Mouse (Mus musculus) urinary bladder, adult 18-20 months (tissue): ENCODE measurements around the gene Adssl1.

Experiments
- DNase-seq, 2 experiments: peaks; one replicate each; pipeline ENCODE4 v3.0.0; 2022; ENCODE audit warnings: low spot score in 2 of 2, mixed read lengths in 2 of 2

The Adssl1 gene

DNA sequence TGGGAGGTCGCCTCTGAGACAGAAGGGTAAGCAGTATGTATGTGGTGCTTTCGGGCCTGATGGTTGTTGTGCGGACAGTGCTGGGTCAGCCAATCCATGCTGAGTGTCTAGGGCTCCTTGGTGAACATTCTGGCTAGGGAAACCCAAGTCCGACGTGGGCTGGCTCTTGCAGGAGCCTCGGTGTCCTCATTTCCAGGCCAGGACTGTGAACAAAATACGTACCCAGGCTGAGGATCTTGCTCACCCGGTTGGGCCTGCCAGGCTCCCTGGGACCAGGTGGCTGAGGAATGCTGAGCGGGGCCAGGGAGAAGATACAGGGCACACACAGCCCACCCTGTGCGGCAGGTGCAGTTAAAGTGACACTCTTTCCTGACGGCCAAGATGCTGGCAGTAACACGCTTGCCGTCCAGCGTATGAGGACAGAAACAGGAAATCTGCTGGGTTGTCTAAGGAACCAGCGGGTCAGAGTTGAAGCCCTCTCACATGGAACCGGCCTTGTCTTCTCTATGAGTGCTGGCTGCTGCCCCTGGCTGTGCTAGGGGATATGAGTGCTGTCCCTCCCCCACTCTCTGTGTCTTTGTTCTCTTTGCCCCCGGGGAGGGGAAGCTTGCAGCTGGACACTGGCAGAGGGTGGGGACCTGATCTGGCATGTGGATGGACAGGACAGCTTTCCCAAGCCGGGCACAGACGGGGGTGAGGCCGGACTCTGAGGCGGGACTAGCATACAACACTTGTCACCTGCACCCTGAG is 26.7 kb upstream of the Adssl1 start:
- DNase-seq = peak; percentile 43 to 49

DNA sequence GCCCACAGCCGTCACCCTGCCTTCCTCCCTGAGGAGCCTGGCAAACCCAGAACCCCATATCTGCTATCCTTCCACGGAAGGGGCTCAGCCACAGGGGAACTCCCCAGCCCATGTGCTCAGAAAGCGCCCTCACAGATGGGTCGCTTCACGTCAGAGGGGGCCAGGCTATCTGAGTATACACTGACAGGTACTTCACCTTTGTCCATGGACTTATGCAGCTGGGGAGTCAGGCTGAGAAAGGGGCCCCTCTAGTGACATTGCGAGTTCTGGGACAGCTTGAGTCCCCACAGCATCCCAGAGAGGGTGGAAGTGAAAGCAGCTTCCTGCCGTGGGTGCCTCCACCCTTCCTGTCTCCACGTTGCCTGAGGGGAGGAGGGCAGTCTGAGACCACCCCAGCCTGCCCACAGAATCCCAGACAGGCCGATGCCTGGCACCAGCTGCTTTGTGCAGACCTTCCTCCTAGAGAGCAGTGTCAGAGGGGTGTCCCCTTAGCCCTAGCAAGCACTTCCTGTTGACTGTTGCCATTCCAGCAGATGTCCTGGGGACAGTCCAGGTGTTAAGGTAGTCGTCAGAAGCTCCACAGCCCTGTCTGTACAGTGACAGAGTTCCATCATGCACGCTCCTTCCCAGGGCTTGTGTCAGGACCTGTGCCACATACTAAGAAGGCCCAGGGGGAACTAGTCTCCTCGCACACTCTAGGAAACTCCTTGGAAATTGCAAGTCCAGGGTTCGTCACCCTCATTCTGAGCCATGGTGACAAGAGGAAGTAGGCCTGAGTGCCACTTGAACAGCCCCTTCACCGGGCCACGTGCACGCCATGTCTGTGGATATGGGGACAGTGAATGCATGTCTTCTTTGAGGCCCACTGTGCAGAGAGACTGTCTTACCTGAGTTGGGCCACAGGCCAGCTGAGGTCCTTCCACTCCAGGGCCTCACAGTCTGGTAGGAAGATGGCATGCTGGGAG is 25.6 kb upstream of the Adssl1 start:
- no peak for DNase-seq

DNA sequence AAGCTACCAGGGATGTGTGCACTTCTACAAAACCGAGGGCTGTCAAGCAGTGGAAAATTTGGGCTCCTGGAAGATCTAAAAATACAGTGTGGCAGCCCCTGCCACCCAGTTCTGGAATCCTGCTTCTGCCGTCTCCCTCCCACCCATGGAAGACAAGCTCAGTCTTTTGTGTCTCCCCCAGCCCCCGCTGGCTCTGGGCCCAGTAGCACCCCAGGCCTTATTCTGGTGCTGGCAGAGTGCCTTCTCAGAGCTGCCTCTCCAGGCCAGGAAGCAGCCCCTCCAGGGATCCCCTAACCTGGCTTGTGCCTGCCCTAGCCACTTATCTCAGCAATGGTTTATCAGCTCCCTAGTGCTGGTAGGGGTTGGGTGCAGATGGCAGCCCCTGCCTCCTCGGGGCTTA is 24.9 kb upstream of the Adssl1 start:
- no peak for DNase-seq

DNA sequence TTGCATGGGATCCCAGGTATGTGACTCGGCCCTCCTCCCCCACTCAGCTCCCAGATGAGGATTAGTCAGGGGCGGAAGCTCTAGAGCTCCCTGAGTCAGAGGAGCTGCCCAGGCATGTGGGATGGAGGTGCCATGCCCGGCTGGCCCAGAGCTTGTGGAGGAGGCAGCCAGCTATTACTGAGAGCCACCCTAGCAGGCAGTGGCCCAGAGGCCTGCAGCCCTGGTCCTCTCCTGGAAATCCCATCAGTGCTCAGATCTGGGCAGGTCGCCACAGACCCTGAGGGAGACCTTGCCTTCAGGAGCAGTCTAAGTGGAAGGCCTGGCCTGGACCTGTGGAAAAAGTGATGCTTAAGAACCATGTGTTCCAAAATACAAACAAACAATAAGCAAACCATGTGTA is 24.2 kb upstream of the Adssl1 start:
- DNase-seq = peak; percentile 58 to 76

DNA sequence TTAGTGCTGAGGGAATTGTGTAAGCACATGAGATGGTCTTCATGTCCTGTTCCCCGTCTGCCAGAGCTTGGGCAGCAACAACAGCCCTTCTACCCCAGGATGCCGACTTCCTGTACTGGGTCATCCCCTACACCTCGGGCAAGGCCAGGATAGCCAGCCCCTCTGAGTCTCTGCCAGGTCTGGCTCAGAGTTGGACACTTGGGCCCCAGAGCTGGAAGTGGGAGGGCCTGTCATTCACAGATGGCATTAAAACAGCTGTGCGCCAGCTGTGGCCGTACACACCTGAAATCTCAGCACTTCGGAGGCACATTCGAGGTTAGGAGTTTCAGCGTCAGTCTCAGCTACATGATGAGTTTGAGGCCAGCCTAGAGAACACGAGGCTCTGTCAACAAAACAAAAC is 23.4 kb upstream of the Adssl1 start:
- DNase-seq = no peak

DNA sequence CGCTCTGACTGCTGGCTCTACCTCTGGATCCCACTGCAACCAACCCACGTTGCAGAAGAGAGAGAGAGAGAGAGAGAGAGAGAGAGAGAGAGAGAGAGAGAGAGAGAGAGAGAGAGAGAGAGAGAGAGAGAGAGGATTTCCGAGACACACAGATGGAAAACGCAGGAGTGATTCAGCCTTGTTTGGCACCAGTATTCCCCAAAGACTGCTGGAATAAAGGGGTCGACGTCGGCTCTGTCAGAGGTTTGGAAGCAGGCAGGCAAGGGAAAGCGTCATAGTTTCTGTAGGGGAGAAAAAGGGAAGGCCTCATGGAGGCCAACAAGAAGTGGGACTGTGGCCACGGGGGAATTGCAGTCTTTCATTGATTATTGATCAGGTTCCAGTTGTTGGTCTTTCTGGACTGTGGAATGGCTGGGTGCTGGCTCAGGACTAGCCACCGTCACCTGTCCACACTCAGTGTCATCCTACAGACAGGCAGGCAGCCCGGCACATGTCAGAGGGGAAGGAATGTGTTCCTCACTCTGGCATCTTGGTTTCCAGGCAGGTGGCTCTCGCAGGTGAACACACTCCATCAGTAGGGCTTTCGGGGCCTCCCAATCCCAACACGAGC is 22.8 kb upstream of the Adssl1 start:
- DNase-seq = no peak

DNA sequence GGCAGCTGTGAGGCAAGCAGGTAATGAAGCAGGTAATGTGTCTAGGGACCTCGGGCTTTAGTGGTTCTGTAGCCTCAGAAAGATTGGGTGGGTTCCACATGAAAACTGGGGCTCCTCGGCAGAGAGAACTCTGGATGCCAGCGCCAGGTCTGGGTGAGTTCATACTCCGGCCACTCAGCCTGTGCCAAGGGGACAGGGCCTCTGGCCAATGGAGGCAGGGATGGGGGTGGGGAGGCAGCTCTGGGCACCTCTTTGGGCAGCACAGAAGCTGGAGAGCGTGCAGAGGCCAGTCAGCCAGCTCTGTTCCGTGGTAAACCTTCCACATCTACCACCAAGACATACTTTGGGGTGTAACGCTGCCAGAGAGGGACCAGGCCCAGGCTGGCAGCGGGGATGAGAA is 22.2 kb upstream of the Adssl1 start:
- DNase-seq = no peak

DNA sequence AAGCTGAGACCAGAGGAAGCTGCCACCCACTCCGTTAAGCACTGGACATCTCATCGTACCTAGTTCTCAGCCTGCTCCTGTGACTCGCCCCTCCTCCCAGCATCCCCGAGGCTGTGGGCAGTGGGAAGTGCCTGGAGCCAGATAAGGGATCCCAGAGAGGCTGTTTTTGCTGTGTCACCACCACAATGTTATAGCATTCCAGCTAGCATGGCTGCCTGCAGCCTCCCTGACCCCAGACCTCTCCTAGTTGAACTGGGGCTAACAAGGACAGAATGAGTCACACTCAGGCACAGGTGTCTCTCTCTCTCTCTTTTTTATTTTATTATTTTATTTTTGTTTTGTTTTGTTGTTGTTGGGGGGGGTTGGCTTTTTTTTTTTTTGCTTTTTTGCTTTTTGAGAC is 20.6 kb upstream of the Adssl1 start:
- no peak for DNase-seq

DNA sequence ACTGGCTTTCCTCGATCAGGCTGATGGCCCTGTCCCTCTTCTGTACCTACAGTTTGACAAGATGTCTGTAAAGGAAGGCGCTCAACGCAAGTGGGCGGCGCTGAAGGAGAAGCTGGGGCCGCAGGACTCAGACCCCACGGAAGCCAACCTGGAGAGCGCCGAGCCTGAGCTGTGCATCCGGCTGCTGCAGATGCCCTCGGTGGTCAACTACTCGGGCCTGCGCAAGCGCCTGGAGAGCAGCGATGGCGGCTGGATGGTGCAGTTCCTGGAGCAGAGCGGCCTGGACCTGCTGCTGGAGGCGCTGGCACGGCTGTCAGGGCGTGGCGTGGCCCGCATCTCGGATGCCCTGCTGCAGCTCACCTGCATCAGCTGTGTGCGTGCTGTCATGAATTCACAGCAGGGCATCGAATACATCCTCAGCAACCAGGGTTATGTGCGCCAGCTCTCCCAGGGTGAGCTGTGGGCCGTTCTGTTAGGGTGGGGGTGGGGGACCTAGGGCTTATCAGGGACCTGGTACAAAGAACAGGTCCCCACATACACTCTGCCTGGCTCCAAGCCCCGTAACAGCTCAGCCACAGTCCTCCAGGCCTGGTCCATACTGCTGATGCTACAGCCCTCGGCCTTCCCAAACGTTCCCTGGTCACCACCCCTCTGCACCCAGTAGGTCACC is 19.8 kb upstream of the Adssl1 start:
- no peak for DNase-seq

DNA sequence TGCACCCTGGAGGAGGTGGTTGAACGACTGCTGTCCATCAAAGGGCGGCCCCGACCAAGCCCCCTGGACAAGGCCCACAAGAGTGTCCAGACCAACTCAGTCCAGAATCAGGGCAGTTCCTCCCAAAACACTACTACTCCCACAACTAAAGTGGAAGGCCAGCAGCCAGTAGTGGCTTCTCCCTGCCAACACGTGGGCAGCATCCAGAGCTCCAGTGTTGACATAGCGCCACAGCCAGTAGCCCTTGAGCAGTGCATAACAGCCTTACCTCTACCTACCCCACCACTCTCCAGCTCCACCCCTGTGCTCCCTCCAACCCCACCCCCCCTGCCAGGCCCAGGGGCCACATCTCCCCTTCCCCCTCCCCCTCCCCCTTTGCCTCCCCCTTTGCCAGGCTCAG is 15.8 kb upstream of the Adssl1 start:
- no peak for DNase-seq

DNA sequence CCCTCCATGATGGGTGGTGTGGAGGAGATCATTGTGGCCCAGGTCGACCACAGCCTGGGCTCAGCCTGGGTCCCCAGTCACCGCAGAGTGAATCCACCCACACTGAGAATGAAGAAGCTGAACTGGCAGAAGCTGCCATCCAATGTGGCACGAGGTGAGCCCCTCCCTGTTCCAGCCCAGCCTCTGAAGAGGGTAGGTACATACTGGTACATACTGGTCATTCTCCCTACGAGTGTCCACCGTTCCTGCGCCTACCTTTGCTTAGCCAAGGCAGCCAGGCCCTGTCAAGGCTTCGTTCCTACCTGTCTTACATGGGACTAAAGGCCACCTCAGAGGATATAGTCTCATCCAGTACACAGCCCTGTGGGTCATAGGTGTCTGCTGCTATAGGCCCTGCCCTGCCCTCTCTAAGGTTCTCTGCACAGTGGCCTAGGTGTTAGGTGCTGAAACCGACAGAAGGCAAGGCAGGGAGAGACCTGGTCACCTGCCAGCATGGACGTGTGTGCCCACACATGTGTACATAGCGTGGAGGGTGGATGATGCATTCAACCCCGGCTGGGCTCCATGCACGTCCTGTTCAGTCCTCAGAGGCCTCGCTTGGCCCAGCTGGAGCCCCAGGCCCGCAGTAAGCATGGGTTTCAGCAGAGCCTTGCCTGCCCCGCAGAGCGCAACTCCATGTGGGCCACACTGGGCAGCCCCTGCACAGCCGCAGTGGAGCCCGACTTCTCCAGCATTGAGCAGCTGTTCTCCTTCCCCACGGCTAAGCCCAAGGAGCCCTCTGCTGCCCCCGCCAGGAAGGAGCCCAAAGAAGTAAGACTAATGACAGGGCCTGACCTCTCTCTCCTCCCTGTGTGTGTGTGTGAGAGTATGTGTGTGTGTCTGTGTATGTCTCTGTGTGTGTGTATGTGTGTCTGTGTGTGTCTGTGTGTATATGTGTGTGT is 14.9 kb upstream of the Adssl1 start:
- no peak for DNase-seq

DNA sequence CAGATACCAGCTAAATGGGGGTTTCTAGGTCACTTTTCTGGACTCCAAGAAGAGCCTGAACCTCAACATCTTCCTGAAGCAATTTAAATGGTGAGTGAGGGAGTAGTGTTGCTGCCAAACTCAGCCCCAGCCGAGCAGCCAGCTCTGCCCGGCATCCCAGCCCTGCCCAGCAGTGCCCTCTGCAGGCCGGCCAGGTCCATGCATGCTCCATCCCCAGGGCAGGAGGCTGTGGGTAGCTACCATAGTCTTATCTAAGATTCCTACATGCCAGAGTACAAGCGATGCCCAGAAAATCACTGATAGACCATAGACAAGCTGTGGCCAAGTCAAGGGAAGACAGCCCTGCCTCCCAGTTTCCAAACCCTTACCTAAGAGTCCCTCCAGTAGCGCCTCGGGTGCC is 14.1 kb upstream of the Adssl1 start:
- peak; percentile 58 to 60 for DNase-seq

DNA sequence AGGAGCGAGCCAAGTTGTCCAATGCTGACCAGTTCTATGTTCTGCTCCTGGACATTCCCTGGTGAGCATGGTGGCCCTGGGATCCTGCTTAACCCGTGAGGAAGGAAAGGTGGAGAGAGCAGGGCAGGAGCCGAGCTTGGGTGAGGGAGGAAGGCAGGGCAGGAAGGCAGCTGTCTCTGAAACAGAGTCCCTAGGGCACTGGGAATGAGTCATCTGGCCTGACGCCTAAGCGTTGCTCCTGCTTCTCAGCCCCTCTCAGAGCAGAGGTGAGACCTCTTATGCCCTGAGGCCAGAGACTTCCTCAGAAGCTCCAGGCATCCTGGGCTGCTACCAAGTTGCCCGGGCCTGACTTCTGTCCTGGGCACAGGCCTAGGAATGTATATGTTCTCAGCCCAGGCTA is 12.8 kb upstream of the Adssl1 start:
- DNase-seq = no peak

DNA sequence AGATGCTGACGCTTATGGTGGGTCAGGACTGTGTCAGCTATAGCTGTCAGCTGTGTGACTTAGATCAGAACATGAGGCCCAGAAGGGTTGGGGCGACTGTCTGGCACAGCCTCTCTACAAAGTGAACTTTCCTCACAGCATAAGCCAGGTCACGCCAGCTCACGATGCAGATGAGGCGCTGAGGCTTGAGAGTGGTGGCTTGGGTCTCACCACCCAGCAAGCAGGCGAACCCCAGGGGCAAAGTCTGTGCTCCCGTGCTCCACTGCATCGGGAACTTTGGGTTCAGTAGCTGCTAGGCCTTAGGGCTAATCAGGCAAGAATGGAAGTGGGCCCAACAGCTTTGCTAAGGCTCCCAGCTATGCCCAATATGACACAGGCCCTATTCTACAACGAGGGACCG is 10.8 kb upstream of the Adssl1 start:
- no peak for DNase-seq

DNA sequence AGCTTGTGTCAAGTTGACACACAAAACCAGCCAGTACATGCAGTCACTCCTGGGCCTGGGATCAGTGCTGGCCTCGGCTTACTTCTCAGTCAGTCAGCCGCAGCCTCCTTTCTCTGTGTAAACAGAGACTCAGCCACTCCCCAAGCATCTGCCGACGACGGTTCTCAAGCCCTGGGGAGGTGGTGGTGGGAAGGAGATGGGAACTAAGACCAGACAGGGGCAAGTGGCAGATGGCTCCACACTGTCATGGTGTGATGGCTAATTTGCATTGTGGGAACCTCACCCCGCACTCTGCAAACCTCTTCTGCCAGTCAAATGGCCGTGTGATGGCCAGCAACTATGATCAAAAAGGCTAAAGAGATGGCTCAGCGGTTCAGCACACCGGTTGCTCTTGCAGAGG is 3.2 kb upstream of the Adssl1 start:
- DNase-seq = no peak

DNA sequence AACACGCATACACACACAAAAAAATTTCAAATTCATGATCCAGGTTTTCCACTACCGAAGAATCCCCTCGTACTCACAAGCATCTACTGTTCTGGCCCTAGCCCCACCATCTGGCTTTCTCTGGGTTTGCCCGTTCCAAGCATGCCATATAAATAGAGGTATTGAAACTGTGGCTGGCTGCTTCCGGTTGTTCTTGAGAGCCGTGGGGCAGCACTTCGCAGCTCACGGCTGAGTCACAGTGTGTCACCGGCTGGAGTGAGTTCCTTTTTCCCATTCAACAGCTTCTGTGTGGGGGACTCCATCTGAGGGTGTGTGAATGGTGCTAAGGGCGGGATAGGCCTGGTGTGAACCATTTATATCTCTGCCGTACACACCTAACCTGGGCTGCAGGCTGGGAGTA is 2.7 kb upstream of the Adssl1 start:
- DNase-seq = no peak

DNA sequence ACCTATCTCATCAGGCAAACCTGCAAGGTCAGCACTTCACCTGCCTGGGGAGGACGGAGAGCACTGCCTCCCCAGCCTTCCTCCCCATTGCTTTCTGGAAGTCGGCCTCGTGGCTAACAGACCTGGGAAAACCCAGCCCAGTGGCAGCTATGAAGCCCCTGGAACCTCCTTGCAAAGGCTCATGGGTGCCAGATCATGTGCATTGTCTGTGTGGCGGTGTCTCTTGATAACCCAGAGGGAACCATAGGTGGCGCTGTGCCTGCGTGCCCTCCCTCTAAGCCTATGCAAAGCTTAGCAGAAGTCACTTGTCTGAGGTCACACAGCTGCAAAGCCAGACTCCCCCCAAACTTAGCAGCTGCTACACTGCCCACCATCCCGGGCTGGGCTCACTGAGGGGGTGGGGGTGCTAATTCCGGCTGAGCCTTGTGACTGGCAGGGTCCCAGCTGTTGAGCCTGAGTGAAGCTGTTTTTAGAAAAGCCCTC is 1.9 kb upstream of the Adssl1 start:
- DNase-seq = no peak

DNA sequence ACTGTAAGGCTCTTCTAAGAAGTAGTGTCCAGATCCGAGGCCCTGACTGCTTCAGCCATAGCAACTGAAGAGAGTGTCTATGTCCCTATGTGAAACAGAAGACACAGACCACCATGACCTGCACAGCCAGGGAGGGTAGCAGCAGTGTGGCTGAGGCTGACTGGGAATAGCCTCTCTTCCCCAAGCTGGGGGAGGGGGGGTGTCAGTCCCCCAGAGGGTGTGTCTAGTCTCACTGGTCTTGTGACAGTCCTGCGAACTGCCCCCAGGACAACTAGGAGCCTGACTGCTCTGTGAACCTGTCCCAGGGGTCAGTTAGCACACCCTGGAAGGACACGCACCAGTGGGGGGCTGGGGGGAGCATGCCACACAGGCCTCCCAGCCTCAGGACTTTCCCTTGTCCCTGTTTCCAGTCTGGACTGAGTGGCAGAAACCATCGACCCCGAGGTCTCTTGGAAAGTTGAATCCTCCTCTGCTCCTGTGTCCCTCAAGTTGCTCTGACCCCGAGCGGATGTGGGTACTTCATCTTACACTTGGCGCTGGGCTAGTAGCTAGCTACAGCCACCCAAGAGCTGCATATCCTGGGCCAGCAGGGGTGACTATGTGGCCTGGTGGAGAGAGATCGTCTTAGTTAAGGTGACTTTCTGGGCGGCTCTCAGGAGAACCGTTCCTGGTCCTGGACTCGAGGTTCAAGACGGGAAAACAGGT is 712 bp upstream of the Adssl1 start:
- no peak for DNase-seq

DNA sequence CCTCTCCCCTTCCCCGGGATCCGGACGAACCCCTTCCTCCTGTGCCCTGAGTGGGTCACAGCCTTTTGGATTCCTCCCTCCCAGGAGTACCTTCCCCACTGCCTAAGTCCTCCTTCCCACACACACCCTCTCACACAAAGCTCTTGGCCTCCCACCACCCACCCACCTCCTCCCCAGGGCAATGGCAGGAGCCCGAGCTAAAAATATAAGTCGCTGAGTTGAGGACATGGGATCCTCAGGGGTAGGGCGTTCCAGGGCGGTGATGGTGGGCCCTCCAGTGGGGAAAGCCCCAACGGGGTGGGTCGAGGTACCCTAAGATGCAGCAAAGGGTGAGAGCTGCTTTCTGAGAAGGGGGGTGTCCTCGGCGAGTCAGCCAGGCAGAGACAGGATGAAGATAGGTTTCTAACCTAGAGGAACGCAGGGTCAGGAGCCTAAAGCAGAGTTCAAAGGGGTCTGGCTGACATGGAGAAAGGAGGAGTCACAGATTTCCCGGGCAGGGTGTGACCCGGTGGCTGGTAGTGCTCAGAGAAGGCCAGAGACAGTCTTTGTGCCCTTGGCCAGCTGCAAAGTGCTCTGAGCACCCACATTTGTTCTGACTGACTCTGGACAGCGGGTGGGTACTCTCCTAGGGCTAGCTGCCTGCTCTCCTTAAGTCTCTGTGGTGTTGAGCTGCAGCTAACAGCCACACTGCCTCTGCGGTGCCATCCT is 663 bp downstream of the Adssl1 start:
- DNase-seq = no peak

DNA sequence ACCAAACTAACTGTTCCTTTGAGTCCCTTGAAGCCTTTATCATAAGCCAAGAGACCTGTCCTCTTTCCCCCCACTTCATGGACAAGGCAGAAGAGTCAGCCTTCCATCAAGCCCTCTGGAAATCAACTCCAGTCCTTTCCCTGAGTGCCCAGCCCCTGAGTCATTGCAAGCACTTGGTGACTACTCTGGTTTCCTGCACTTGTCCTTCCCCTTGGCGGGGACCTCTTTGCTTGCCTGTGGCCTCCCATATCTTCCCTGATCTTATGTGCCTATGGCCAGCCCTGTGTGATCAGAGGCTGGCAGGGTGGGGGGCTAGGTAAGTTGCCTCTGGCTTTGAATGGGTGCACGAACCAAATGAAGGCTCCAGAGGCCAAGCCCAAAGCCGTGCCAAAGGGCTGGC is 2.1 kb downstream of the Adssl1 start:
- DNase-seq = no peak
